Mouse (Mus musculus) midbrain, embryonic 10.5 days (tissue): ENCODE measurements at regions not wholly inside any gene's neighbourhood (a gene's known extent, or its start where the extent isn't known, plus 50 kb on each side); places are given as distances from the start of the nearest gene placed in this dataset.

Experiments
- DNase-seq: peaks from one replicate; pipeline ENCODE4 v3.0.0-alpha.2; 2017; ENCODE audit warnings: low spot score
- H3K27ac ChIP-seq: fragments of 300-500 bp; sonication (generic); replicated peaks from 2 replicates; pipeline ENCODE4 v1.5.1; 2016; ENCODE audit warnings: mild to moderate bottlenecking
- H3K27me3 ChIP-seq: fragments of 300-500 bp; sonication (generic); 2 replicates; pipeline ENCODE4 v1.6.1; 2016; ENCODE audit warnings: low read depth, mild to moderate bottlenecking; ENCODE audit not compliant: poor library complexity, severe bottlenecking
- H3K36me3 ChIP-seq: fragments of 300-500 bp; sonication (generic); 2 replicates; pipeline ENCODE4 v1.6.1; 2016; ENCODE audit warnings: mild to moderate bottlenecking, moderate library complexity
- H3K4me1 ChIP-seq: fragments of 300-500 bp; sonication (generic); 2 replicates; pipeline ENCODE4 v1.6.1; 2016
- H3K4me3 ChIP-seq: fragments of 300-500 bp; sonication (generic); 2 replicates; pipeline ENCODE4 v1.5.1; 2016; ENCODE audit warnings: mild to moderate bottlenecking, moderate library complexity
- H3K9me3 ChIP-seq: fragments of 300-500 bp; sonication (generic); replicated peaks from 2 replicates; pipeline ENCODE4 v1.6.1; 2016; ENCODE audit warnings: mild to moderate bottlenecking
- WGBS: fragments of 180-500 bp; shearing (Covaris S2); methylation state at CpG from one replicate; pipeline ENCODE4 v1.1.7; 2016; 5-methylcytosine and 5-hydroxymethylcytosine counted together

GRCm38 (mm10) chr1:73116526-73116925 lies 100.8 kb upstream of the Tnp1 start:
- Histone ChIP-seq H3K27me3 (no peaks in the 10 kb centered on the region), H3K27ac (peak overlapping the region; percentile 76), H3K36me3 (no peaks in the 10 kb centered on the region), H3K4me3 (no peak overlapping the region), H3K4me1 (peaks cover 11% of the 10 kb centered on the region), H3K9me3 (0 out of 2 replicates have a peak, but pooled peaks cover 4% of the 10 kb centered on the region)
- peak; percentile 27 for DNase-seq
- WGBS = 23% methylated on average over 2 of the region's 2 CpGs

- WGBS = 89% methylated on average over 5 of the region's 5 CpGs
- no peak for DNase-seq
- H3K27ac ChIP-seq = peak overlapping the region; percentile 76; the same call in 1 of the 2 replicates
Measured at GRCm38 (mm10) chr1:73115854-73116253, 100.1 kb upstream of the Tnp1 start.

GRCm38 (mm10) chr1:73113137-73113536 lies 97.4 kb upstream of the Tnp1 start:
- H3K4me3 ChIP-seq = no peak overlapping the region
- 93% methylated on average over 6 of the region's 6 CpGs for WGBS
- H3K27me3 ChIP-seq = no peaks in the 10 kb centered on the region
- DNase-seq = no peak
- H3K4me1 ChIP-seq = peaks cover 11% of the 10 kb centered on the region
- peaks cover 5% of the 10 kb centered on the region; the same call in 1 of the 2 replicates for H3K9me3 ChIP-seq
- no peaks in the 10 kb centered on the region for H3K36me3 ChIP-seq
- H3K27ac ChIP-seq = 0 out of 2 replicates have a peak overlapping the region, but pooled peaks have one; percentile 9

More at GRCm38 (mm10) chr1:73115854-73116253, 100.1 kb upstream of the Tnp1 start:
- no peaks in the 10 kb centered on the region for H3K27me3 ChIP-seq
- no peaks in the 10 kb centered on the region for H3K36me3 ChIP-seq
- peaks cover 11% of the 10 kb centered on the region for H3K4me1 ChIP-seq
- 0 out of 2 replicates have a peak, but pooled peaks cover 5% of the 10 kb centered on the region for H3K9me3 ChIP-seq
- H3K4me3 ChIP-seq = no peak overlapping the region

DNA sequence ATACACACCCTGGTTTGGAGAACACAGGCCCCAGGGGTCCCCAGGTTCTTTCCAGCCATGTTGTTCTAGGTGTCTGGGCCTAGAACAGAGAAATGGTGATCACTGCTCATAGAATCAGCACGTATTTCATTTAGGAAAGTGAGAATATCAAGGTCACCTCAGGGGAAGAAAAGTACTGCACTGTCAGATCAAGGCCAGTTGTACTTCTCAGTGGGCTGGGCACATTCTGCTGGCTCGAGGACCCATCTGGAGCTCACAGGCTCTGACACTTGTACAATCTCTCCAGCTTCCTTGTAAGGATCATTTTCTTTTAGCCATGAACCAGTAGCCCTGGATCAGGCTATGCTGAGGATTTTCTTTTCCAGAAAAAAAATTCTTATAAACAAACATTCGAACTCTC lies 97.0 kb upstream of the Tnp1 start:
- peaks cover 5% of the 10 kb centered on the region; the same call in 1 of the 2 replicates for H3K9me3 ChIP-seq
- no peak for DNase-seq
- 88% methylated on average over 3 of the region's 3 CpGs for WGBS
- peaks cover 11% of the 10 kb centered on the region for H3K4me1 ChIP-seq
- H3K27ac ChIP-seq = no peak overlapping the region
- H3K4me3 ChIP-seq = no peak overlapping the region
- H3K36me3 ChIP-seq = no peaks in the 10 kb centered on the region
- no peaks in the 10 kb centered on the region for H3K27me3 ChIP-seq

GRCm38 (mm10) chr1:73111911-73112310 lies 96.2 kb upstream of the Tnp1 start:
- H3K27ac ChIP-seq = no peak overlapping the region
- no peaks in the 10 kb centered on the region for H3K27me3 ChIP-seq
- DNase-seq = no peak
- peaks cover 9% of the 10 kb centered on the region for H3K4me1 ChIP-seq
- H3K36me3 ChIP-seq = no peaks in the 10 kb centered on the region
- 93% methylated on average over 5 of the region's 5 CpGs for WGBS
- H3K4me3 ChIP-seq = no peak overlapping the region
- H3K9me3 ChIP-seq = peaks cover 5% of the 10 kb centered on the region; the same call in 1 of the 2 replicates

GRCm38 (mm10) chr1:73105856-73106463 lies 90.3 kb upstream of the Tnp1 start:
- Histone ChIP-seq H3K36me3 (no peaks in the 10 kb centered on the region), H3K27ac (no peak overlapping the region), H3K4me3 (no peak overlapping the region), H3K9me3 (no peaks in the 10 kb centered on the region; the same call in 1 of the 2 replicates), H3K27me3 (no peaks in the 10 kb centered on the region), H3K4me1 (no peaks in the 10 kb centered on the region)
- DNase-seq = no peak
- WGBS = 76% methylated on average over 4 of the region's 4 CpGs

- no peaks in the 10 kb centered on the region for H3K4me1 ChIP-seq
- no peak overlapping the region for H3K4me3 ChIP-seq
- H3K36me3 ChIP-seq = no peaks in the 10 kb centered on the region
- no peak for DNase-seq
- WGBS = 83% methylated on average over 6 of the region's 6 CpGs
- H3K27me3 ChIP-seq = no peaks in the 10 kb centered on the region
- peaks cover 3% of the 10 kb centered on the region; the same call in 1 of the 2 replicates for H3K9me3 ChIP-seq
- no peak overlapping the region for H3K27ac ChIP-seq
Measured at GRCm38 (mm10) chr1:73097645-73098440, 82.1 kb upstream of the Tnp1 start.

DNA sequence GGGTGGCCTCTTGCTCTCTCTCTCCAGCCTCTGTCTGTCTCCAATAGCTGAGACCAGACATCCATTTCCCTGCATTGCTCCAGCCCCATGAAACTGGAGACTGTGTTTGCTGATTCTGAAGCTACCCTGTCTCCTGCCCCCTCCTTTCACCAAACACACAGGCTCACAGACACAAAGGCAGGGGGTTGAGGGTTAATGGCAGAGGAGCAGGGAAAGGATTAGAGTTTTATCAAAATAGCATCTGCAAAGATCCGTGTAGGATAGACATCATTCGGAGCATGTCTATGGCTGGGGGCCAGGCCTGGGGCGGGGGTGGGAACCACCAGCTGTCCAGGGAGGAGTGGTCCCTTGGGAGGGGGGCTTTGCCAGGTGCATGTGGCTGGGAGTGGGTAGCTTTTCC lies 73.9 kb upstream of the Tnp1 start:
- Histone ChIP-seq H3K27ac (peak overlapping the region; percentile 84), H3K36me3 (no peaks in the 10 kb centered on the region), H3K4me1 (peaks cover 35% of the 10 kb centered on the region), H3K9me3 (no peaks in the 10 kb centered on the region), H3K27me3 (no peaks in the 10 kb centered on the region), H3K4me3 (no peak overlapping the region)
- DNase-seq = peak; percentile 31
- 15% methylated on average over 3 of the region's 3 CpGs for WGBS

DNA sequence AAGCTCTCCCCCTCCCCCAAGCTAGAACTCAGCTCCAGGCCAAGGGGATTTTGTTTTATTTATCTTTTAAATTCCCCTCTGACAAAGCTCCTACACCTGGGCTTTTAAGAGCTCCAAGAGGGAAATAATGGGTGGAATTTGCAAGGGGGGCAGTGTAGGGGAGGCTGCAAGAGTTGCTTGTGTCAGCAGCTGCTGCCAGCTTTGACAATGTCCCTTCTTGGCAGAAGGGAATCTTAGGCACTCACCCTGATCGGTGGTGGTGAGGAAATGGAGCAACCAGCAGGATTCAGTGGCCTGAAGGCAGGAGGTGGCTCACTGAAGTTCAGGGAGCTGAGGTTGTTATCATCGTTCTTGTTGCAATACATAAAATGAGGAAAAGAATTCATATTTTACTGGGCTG lies 72.8 kb upstream of the Tnp1 start:
- 17% methylated on average over 2 of the region's 2 CpGs for WGBS
- no peaks in the 10 kb centered on the region for H3K36me3 ChIP-seq
- H3K4me1 ChIP-seq = peaks cover 35% of the 10 kb centered on the region
- H3K4me3 ChIP-seq = no peak overlapping the region
- peak overlapping the region; percentile 84 for H3K27ac ChIP-seq
- DNase-seq = no peak
- H3K9me3 ChIP-seq = no peaks in the 10 kb centered on the region
- no peaks in the 10 kb centered on the region for H3K27me3 ChIP-seq

DNA sequence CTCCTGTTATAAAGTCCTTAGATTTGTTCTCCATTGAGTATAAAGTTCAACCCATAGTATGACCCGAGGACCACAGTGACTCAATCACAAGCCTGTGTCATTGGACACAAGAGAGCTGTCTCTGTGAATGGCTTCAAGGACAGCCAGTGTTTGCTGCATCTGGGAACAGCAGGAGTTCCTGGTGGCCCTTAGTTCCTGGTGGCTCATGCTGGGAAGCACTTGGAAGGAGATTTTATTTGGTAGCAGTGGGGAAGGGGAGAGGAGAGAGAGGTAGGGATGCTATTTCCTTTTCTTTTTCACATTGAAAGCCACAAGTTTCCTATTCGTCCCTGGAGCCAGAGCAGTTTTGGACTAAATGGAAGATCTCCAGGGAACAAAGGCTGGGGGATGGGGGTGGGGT lies 69.2 kb upstream of the Tnp1 start:
- Histone ChIP-seq H3K27ac (0 out of 2 replicates have a peak overlapping the region, but pooled peaks have one; percentile 49), H3K36me3 (no peaks in the 10 kb centered on the region), H3K9me3 (no peaks in the 10 kb centered on the region), H3K4me1 (peaks cover 30% of the 10 kb centered on the region), H3K4me3 (no peak overlapping the region), H3K27me3 (no peaks in the 10 kb centered on the region)
- DNase-seq = no peak
- WGBS = 22% methylated on average over 2 of the region's 2 CpGs

GRCm38 (mm10) chr1:73083396-73083795 lies 67.7 kb upstream of the Tnp1 start:
- no peaks in the 10 kb centered on the region for H3K27me3 ChIP-seq
- peaks cover 15% of the 10 kb centered on the region for H3K4me1 ChIP-seq
- 91% methylated on average over 3 of the region's 3 CpGs for WGBS
- H3K27ac ChIP-seq = no peak overlapping the region
- H3K36me3 ChIP-seq = no peaks in the 10 kb centered on the region
- no peak overlapping the region for H3K4me3 ChIP-seq
- no peaks in the 10 kb centered on the region for H3K9me3 ChIP-seq
- DNase-seq = no peak

GRCm38 (mm10) chr1:73079518-73079917 lies 63.8 kb upstream of the Tnp1 start:
- Histone ChIP-seq H3K27ac (no peak overlapping the region), H3K4me1 (no peaks in the 10 kb centered on the region), H3K27me3 (no peaks in the 10 kb centered on the region), H3K4me3 (no peak overlapping the region), H3K36me3 (no peaks in the 10 kb centered on the region), H3K9me3 (no peaks in the 10 kb centered on the region)
- DNase-seq = no peak
- 83% methylated on average over 2 of the region's 2 CpGs for WGBS

GRCm38 (mm10) chr1:73077156-73077555 lies 61.4 kb upstream of the Tnp1 start:
- H3K27me3 ChIP-seq = no peaks in the 10 kb centered on the region
- no peak for DNase-seq
- WGBS = 82% methylated on average over 4 of the region's 4 CpGs
- H3K36me3 ChIP-seq = no peaks in the 10 kb centered on the region
- H3K4me3 ChIP-seq = no peak overlapping the region
- no peak overlapping the region for H3K27ac ChIP-seq
- no peaks in the 10 kb centered on the region for H3K9me3 ChIP-seq
- no peaks in the 10 kb centered on the region for H3K4me1 ChIP-seq
